16 mouse cellular contexts compared by ENCODE assay signal in the genomic region with DNA sequence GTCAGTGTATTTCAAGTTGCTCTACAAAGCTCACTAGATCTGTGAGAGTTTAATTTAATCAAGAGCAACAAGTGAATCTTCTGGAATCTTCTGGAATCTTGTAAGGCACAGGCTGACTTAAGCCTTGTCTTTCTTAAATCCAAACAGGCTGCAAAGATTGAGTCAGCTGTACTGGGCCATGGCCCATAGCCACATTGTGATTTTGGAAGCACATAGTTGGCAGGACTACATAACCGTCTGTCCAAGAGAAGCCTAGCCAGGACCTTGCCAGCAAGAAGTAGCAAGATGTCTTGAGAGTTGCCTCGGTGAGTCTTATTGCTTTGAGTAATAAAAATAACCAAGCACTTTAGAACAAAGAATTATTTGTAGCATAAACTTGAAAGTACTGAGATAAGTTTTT. TPM values are rescaled to one million over a fixed set of nuclear protein-coding genes. Genes with fewer than 3 reads are reported as not detected.
A peak's percentile ranks its signal among the peaks of the same experiment; 100 is the strongest.
DNase-seq lines count a peak whose midpoint lies in the region; ATAC-seq and TF ChIP-seq lines count a peak whose summit lies in the region.
"Had no signal": no experiment of that assay in that cellular context is flagged by ENCODE, and none has a peak within 500 bp of the region (broad histone marks: within the 10 kb centered on the region; RNA-seq: fewer than 3 reads in every experiment).

No protein-coding gene starts in this region.

- H3K4me3 ChIP-seq in heart, adult 2 months, result no peak overlapping the region
- no peak overlapping the region for H3K4me3 ChIP-seq in heart, embryonic 11.5 days (ENCODE audit: low read depth, low read length)
- H3K4me3 ChIP-seq: forebrain, embryonic 15.5 days; hindbrain, embryonic 12.5 days; layer of hippocampus, adult 2 months had no signal

- H3K36me3 ChIP-seq in heart, adult 2 months (ENCODE audit: control insufficient read depth, insufficient read depth, low read length), result no peaks in the 10 kb centered on the region
- no peaks in the 10 kb centered on the region for H3K36me3 ChIP-seq in heart, embryonic 11.5 days (ENCODE audit: control insufficient read depth, insufficient read depth, low read length)
- H3K36me3 ChIP-seq: forebrain, embryonic 15.5 days; hindbrain, embryonic 12.5 days had no signal

- no peak for TF ChIP-seq EP300 in heart, adult 2 months (IDR thresholded peaks at IDR 0.05; ENCODE audit: insufficient read depth, low read depth, low read length)

- intact Hi-C loops in heart, adult 2 months (cut with DNase I), result no loop called here
- intact Hi-C loops in heart, postnatal 14 days (cut with DNase I), result no loop called here

- no peak overlapping the region for H3K9ac ChIP-seq in heart, adult 2 months (ENCODE audit: low read depth, low read length)
- no peak overlapping the region for H3K9ac ChIP-seq in heart, embryonic 11.5 days (ENCODE audit: low read depth, low read length)
- H3K9ac ChIP-seq: forebrain, embryonic 15.5 days; hindbrain, embryonic 12.5 days; liver, postnatal 0 days had no signal

- H3K27ac ChIP-seq in heart, adult 2 months, result no peak overlapping the region
- H3K27ac ChIP-seq in heart, embryonic 11.5 days (ENCODE audit: low read depth, low read length), result no peak overlapping the region
- H3K27ac ChIP-seq: forebrain, embryonic 15.5 days; hindbrain, embryonic 12.5 days; layer of hippocampus, adult 2 months had no signal

- no peaks in the 10 kb centered on the region for H3K79me2 ChIP-seq in heart, adult 2 months (replicated peaks; ENCODE audit: control insufficient read depth, insufficient read depth, low read length)

- H3K4me2 ChIP-seq in heart, embryonic 11.5 days, result no peak overlapping the region
- H3K4me2 ChIP-seq: forebrain, embryonic 15.5 days; hindbrain, embryonic 12.5 days had no signal

- H3K27me3 ChIP-seq in heart, adult 2 months (ENCODE audit: control insufficient read depth, insufficient read depth, low read length), result no peaks in the 10 kb centered on the region
- no peaks in the 10 kb centered on the region for H3K27me3 ChIP-seq in heart, embryonic 11.5 days (ENCODE audit: control insufficient read depth, insufficient read depth, low read length)
- H3K27me3 ChIP-seq: CH12.LX; forebrain, embryonic 15.5 days; hindbrain, embryonic 12.5 days had no signal

- TF ChIP-seq POLR2A in heart, adult 2 months (IDR thresholded peaks at IDR 0.05; ENCODE audit: insufficient read depth, low read depth, low read length), result no peak

- 51% methylated on average over 2 of the region's 2 CpGs for WGBS in heart, adult 2 months
- 83% methylated on average over 2 of the region's 2 CpGs for WGBS in heart, embryonic 11.5 days (ENCODE audit: insufficient replicate concordance)

- no peaks in the 10 kb centered on the region for H3K9me3 ChIP-seq in heart, embryonic 11.5 days (replicated peaks; ENCODE audit: control insufficient read depth, low read length)
- H3K9me3 ChIP-seq: forebrain, embryonic 15.5 days; hindbrain, embryonic 12.5 days had no signal

- no peaks in the 10 kb centered on the region for H3K4me1 ChIP-seq in heart, adult 2 months (ENCODE audit: control insufficient read depth, insufficient read depth, low read length)
- H3K4me1 ChIP-seq in heart, embryonic 11.5 days (ENCODE audit: control insufficient read depth, insufficient read depth, low read length), result no peaks in the 10 kb centered on the region
- H3K4me1 ChIP-seq: forebrain, embryonic 15.5 days; hindbrain, embryonic 12.5 days had no signal

- ATAC-seq in heart, embryonic 11.5 days (replicated peaks; ENCODE audit: insufficient number of reproducible peaks, low FRiP score, low TSS enrichment), result no peak
- no peak for ATAC-seq in activated CD4-positive, CD25-positive, alpha-beta regulatory T cell, adult 4 months
- ATAC-seq: forebrain, embryonic 15.5 days; liver, postnatal 0 days had no signal

- peak; percentile 26 to 59 for DNase-seq in heart, adult 2 months
- peak; percentile 31 for DNase-seq in cerebellum, adult 18-20 months
- peak; percentile 42 to 57 for DNase-seq in cerebellum, postnatal 36 days
- DNase-seq in heart, postnatal 14 days, result peak; percentile 11 to 34
- no peak for DNase-seq in right cerebral cortex, postnatal 14 days
- DNase-seq: kidney, adult 2 months; liver, postnatal 0 days; right cerebral cortex, postnatal 4 days; thymus, postnatal 4 days had no signal

- no peak for TF ChIP-seq CTCF in heart, adult 2 months (IDR thresholded peaks at IDR 0.05)

RNA-seq across cellular contexts. Expression of gene Mstn, which starts 18.4 kb away (rescaled TPM):
- total RNA-seq in heart, adult 2 months (2021), result under 1 TPM; 0.37 to 0.43 TPM
- 0.21 and 1.4 TPM in 2 replicates for polyA plus RNA-seq in heart, adult 2 months (2012; rRNA removed)
- polyA plus RNA-seq in heart, embryonic 11.5 days (2014; fragmentation: Nextera tagmentation; extraction: Ambion mirVana), result 5.0 and 7.0 TPM in 2 replicates
- under 1 TPM; 0.26 to 0.39 TPM for total RNA-seq in heart, postnatal 14 days (2021)
- not detected for polyA plus RNA-seq in activated CD4-positive, CD25-positive, alpha-beta regulatory T cell, adult 4 months (2017; shearing (Covaris generic))
- total RNA-seq: CH12.LX; megakaryocyte, adult 5-6 weeks had no signal

RNA-seq across cellular contexts. Expression of gene 1700019D03Rik, which starts 59.9 kb away (rescaled TPM):
- 1 to 10 TPM; 1.2 to 1.6 TPM for total RNA-seq in heart, adult 2 months (2021)
- polyA plus RNA-seq in heart, adult 2 months (2012; rRNA removed), result 1.4 and 2.0 TPM in 2 replicates
- 0.72 and 0.90 TPM in 2 replicates for polyA plus RNA-seq in heart, embryonic 11.5 days (2014; fragmentation: Nextera tagmentation; extraction: Ambion mirVana)
- 1 to 10 TPM; 1.2 to 1.8 TPM for total RNA-seq in heart, postnatal 14 days (2021)
- polyA plus RNA-seq in activated CD4-positive, CD25-positive, alpha-beta regulatory T cell, adult 4 months (2017; shearing (Covaris generic)), result 1 to 10 TPM; 5.2 to 8.0 TPM
